Mouse (Mus musculus) adipose tissue, adult 10 weeks (tissue): ENCODE results near the gene Reg1. TPM values are rescaled to one million over a fixed set of nuclear protein-coding genes. Genes with fewer than 3 reads are reported as not detected.

Experiments
- polyA plus RNA-seq: library from polyadenylated mRNA; stranded (reverse); fragments of 350-450 nt; fragmentation: Illumina TruSeq; extraction: RNeasy Lipid Tissue Mini Kit (QIAGEN cat#74804); gene quantifications from one replicate; pipeline ENCODE4 v1.2.3, GENCODE M21; 2014; ENCODE audit warnings: low read depth, low replicate concordance

The Reg1 gene
- not detected for polyA plus RNA-seq

GRCm38 (mm10) chr6:78422411-78422810 lies at the start of gene Reg1:
TSS of gene Reg1 (plus strand) at chr6:78422711.

GRCm38 (mm10) chr6:78378765-78379164 lies 43.7 kb upstream of the Reg1 start, which contains the start of gene Reg3d:
TSS of gene Reg3d (minus strand) at chr6:78378865.

GRCm38 (mm10) chr6:78380409-78380808 lies 42.1 kb upstream of the Reg1 start, which contains the start of gene Reg3a:
TSS of gene Reg3a (plus strand) at chr6:78380709.

GRCm38 (mm10) chr6:78395323-78395722 lies 27.2 kb upstream of the Reg1 start, which contains the start of gene Reg2:
TSS of gene Reg2 (plus strand) at chr6:78395623.

GRCm38 (mm10) chr6:78468772-78469171 lies 46.3 kb downstream of the Reg1 start, which contains the start of gene Reg3g:
TSS of gene Reg3g (minus strand) at chr6:78468872.

Other genes starting within 250 kb of the Reg1 start
- not detected for gene Reg3b, start 52.1 kb upstream of the Reg1 start, polyA plus RNA-seq
- not detected for gene Reg3d, start 43.8 kb upstream of the Reg1 start, polyA plus RNA-seq
- not detected for gene Reg3a, start 42.0 kb upstream of the Reg1 start, polyA plus RNA-seq
- not detected for gene Reg2, start 27.1 kb upstream of the Reg1 start, polyA plus RNA-seq
- not detected for gene Reg3g, start 46.2 kb downstream of the Reg1 start, polyA plus RNA-seq